In the genomic region with DNA sequence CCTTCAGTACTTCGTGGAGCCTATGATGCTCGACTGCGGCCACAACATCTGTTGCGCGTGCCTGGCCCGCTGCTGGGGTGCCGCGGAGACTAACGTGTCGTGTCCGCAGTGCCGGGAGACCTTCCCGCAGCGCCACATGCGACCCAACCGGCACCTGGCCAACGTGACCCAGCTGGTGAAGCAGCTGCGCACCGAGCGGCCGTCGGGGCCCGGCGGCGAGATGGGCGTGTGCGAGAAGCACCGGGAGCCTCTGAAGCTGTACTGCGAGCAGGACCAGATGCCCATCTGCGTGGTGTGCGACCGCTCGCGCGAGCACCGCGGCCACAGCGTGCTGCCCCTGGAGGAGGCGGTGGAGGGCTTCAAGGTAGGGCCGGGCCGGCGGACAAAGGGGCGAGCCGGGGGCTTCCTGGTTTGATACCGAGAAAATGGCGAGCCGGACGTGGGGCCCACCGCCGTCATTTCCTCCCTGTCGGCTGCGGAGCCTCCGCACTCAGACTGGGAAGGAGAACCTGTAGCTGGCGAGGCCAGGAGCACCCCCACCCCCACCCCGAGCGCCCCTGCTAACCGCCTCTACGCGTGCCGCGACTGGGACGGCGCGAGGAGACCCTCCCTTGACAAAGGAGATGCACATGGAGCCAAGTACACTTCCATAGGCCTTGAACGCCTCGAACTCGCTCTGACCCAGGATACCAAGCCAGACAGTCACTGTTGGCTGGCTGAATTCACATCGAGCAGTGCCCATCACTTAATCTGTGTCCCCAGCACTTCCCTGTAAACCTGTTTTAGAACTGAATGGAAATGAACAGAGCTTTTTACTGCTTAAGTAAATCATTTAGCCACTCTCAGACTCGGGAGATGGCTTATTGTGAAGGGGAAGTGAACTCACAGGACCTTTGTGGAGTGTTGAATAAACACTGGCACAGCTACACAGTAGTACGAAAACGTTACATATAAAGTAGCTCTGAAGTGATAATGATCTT, we compare ENCODE assay signal across 8 mouse cellular contexts. TPM values are rescaled to one million over a fixed set of nuclear protein-coding genes. Genes with fewer than 3 reads are reported as not detected.
DNase-seq lines count a peak whose midpoint lies in the region; ATAC-seq and TF ChIP-seq lines count a peak whose summit lies in the region.

No protein-coding gene starts in this region.

- no peaks in the 10 kb centered on the region; the same call in 1 of the 2 replicates for H3K36me3 ChIP-seq in kidney, adult 2 months (ENCODE audit: control insufficient read depth, insufficient read depth, low read length)

- no peaks in the 10 kb centered on the region; the same call in 1 of the 2 replicates for H3K4me1 ChIP-seq in kidney, adult 2 months (ENCODE audit: control insufficient read depth, insufficient read depth, low read length)
- peaks cover 9% of the 10 kb centered on the region for H3K4me1 ChIP-seq in bone marrow macrophage, adult 2 months (ENCODE audit: control insufficient read depth, insufficient read depth, low read length)

- peak overlapping the region; percentile 42 for H3K27ac ChIP-seq in kidney, adult 2 months (ENCODE audit: insufficient read depth, low read depth, low read length)
- H3K27ac ChIP-seq in bone marrow macrophage, adult 2 months (ENCODE audit: insufficient read depth, low read depth, low read length) = peak overlapping the region; percentile 91

- H3K4me3 ChIP-seq in kidney, adult 2 months (ENCODE audit: insufficient read depth, low read depth, low read length) = peak overlapping the region; percentile 97
- H3K4me3 ChIP-seq in bone marrow macrophage, adult 2 months (ENCODE audit: insufficient read depth, low read length) = peak overlapping the region; percentile 73

- intact Hi-C loops in heart, postnatal 10 days (cut with DNase I) = no loop called here
- intact Hi-C loops in left cerebral cortex, postnatal 4 days (cut with DNase I) = loop anchor here (10.0 kb wide), 1 partner anchor 144 kb away; no protein-coding TSS in a partner anchor

- no peak for TF ChIP-seq POLR2A in kidney, adult 2 months (IDR thresholded peaks at IDR 0.05; ENCODE audit: low read depth, low read length)
- TF ChIP-seq POLR2A in bone marrow macrophage, adult 2 months (IDR thresholded peaks at IDR 0.05; ENCODE audit: borderline replicate concordance, low read depth, low read length) = no peak

- peak; percentile 61 for DNase-seq in kidney, adult 2 months
- no peak for DNase-seq in kidney, adult 18-20 months
- peak; percentile 68 to 75 for DNase-seq in heart, postnatal 10 days
- peak; percentile 77 for DNase-seq in left cerebral cortex, postnatal 4 days
- peak; percentile 63 to 71 for DNase-seq in spleen, adult 18-20 months

- WGBS in kidney, adult 2 months = under 1% methylated on average over 71 of the region's 71 CpGs

- peak; percentile 70 for ATAC-seq in erythroblast, adult 5-6 weeks (replicated peaks; ENCODE audit: low FRiP score, poor library complexity, severe bottlenecking)
- peak; percentile 35 for ATAC-seq in megakaryocyte-erythroid progenitor cell, adult 5-6 weeks (replicated peaks; ENCODE audit: low FRiP score, low TSS enrichment, poor library complexity, severe bottlenecking)

- no peak for TF ChIP-seq CTCF in kidney, adult 2 months (conservative IDR thresholded peaks at IDR 0.05; ENCODE audit: insufficient read depth, insufficient read length, low read depth, low read length)
- no peak for TF ChIP-seq CTCF in bone marrow macrophage, adult 2 months (IDR thresholded peaks at IDR 0.05; ENCODE audit: low read depth, low read length)

- H3K27me3 ChIP-seq in kidney, adult 2 months (replicated peaks; ENCODE audit: control insufficient read depth, insufficient read depth, low read length) = no peaks in the 10 kb centered on the region

RNA-seq across cellular contexts. Expression of a gene that starts 1.6 kb away (rescaled TPM):
- 29.9 and 30.2 TPM in 2 replicates for polyA plus RNA-seq in kidney, adult 2 months (2012; rRNA removed)
- polyA plus RNA-seq in bone marrow macrophage, adult 2 months (2012; ENCODE audit: insufficient read depth, insufficient read length, missing spikeins) = 44.6 and 46.6 TPM in 2 replicates
- 11.9 and 18.4 TPM in 2 replicates for total RNA-seq in erythroblast, adult 5-6 weeks (2015; ENCODE audit: low replicate concordance)
- 37.4 and 42.5 TPM in 2 replicates for total RNA-seq in erythroblast, adult 5-6 weeks (2017; ENCODE audit: low replicate concordance)
- total RNA-seq in heart, postnatal 10 days (2021) = 10 to 100 TPM; 26.9 to 33.6 TPM
- total RNA-seq in left cerebral cortex, postnatal 4 days (2021) = 10 to 100 TPM; 57.6 to 65.0 TPM
- total RNA-seq in megakaryocyte-erythroid progenitor cell, adult 5-6 weeks (2014; fragmentation: Nextera tagmentation) = 97.9 and 102 TPM in 2 replicates
- 159 and 225 TPM in 2 replicates for total RNA-seq in megakaryocyte-erythroid progenitor cell, adult 5-6 weeks (2017)

RNA-seq across cellular contexts. Expression of a gene that starts 35.2 kb away (rescaled TPM):
- not detected in 2 replicates for polyA plus RNA-seq in kidney, adult 2 months (2012; rRNA removed)
- polyA plus RNA-seq in bone marrow macrophage, adult 2 months (2012; ENCODE audit: insufficient read depth, insufficient read length, missing spikeins) = not detected in 2 replicates
- total RNA-seq in erythroblast, adult 5-6 weeks (2015; ENCODE audit: low replicate concordance) = not detected in 2 replicates
- not detected in 2 replicates for total RNA-seq in erythroblast, adult 5-6 weeks (2017; ENCODE audit: low replicate concordance)
- not detected for total RNA-seq in heart, postnatal 10 days (2021)
- not detected for total RNA-seq in left cerebral cortex, postnatal 4 days (2021)
- not detected in 2 replicates for total RNA-seq in megakaryocyte-erythroid progenitor cell, adult 5-6 weeks (2014; fragmentation: Nextera tagmentation)
- total RNA-seq in megakaryocyte-erythroid progenitor cell, adult 5-6 weeks (2017) = not detected in 2 replicates

RNA-seq across cellular contexts. Expression of a gene that starts 51.4 kb away (rescaled TPM):
- not detected in 2 replicates for polyA plus RNA-seq in kidney, adult 2 months (2012; rRNA removed)
- polyA plus RNA-seq in bone marrow macrophage, adult 2 months (2012; ENCODE audit: insufficient read depth, insufficient read length, missing spikeins) = not detected in 2 replicates
- not detected in 2 replicates for total RNA-seq in erythroblast, adult 5-6 weeks (2015; ENCODE audit: low replicate concordance)
- not detected in 2 replicates for total RNA-seq in erythroblast, adult 5-6 weeks (2017; ENCODE audit: low replicate concordance)
- total RNA-seq in heart, postnatal 10 days (2021) = not detected
- not detected for total RNA-seq in left cerebral cortex, postnatal 4 days (2021)
- not detected in 2 replicates for total RNA-seq in megakaryocyte-erythroid progenitor cell, adult 5-6 weeks (2014; fragmentation: Nextera tagmentation)
- not detected in 2 replicates for total RNA-seq in megakaryocyte-erythroid progenitor cell, adult 5-6 weeks (2017)
